Mouse (Mus musculus): ENCODE results near the gene Dapk2. TPM values are rescaled to one million over a fixed set of nuclear protein-coding genes. Genes with fewer than 3 reads are reported as not detected.

Dapk2 gene
- polyA plus RNA-seq, 1 experiment from 2014 or later: 4.4 TPM

DNA sequence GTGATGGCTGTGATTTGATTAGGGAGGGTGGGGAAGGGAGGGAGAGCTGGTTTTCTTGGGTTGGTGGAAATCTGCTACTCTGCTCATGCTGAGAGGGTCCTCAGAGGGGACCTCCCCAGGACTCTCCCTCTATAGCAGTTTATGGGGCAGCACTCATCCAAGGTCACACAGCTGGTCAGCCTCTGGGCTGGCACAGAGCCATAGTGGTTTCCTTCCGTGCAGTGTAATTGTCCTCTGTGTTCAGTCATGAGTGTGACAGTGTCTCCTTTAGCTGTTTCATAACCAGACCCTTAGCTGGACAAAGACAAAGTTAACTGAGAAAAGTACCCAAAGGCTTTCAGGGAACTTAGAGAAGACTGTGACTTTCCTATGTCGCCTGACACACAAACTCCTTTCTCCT lies 103.7 kb downstream of the Dapk2 start:
- H3K4me2 ChIP-seq (ENCODE audit: low read length): no peak overlapping the region
- H3K4me1 ChIP-seq (replicated peaks; ENCODE audit: control insufficient read depth, insufficient read depth, low read length): no peaks in the 10 kb centered on the region
- H3K9ac ChIP-seq (ENCODE audit: low read length): no peak overlapping the region
- H3K9me3 ChIP-seq (ENCODE audit: control insufficient read depth, low read length): no peaks in the 10 kb centered on the region
- no peaks in the 10 kb centered on the region for H3K36me3 ChIP-seq (ENCODE audit: control insufficient read depth, insufficient read depth, low read length)
- DNase-seq (ENCODE audit: low spot score) (no peak), ATAC-seq (replicated peaks; ENCODE audit: low FRiP score, low TSS enrichment, low read depth) (no peak)
- no peak overlapping the region for H3K27ac ChIP-seq (ENCODE audit: low read depth)
- 68% methylated on average over 2 of the region's 2 CpGs for WGBS
- no peaks in the 10 kb centered on the region for H3K27me3 ChIP-seq (replicated peaks; ENCODE audit: control insufficient read depth, insufficient read depth, low read length)
- no peak overlapping the region for H3K4me3 ChIP-seq (ENCODE audit: low read depth, low read length)

GRCm38 (mm10) chr9:66263701-66264100 lies 105.7 kb downstream of the Dapk2 start:
- Histone ChIP-seq H3K27me3 (replicated peaks; ENCODE audit: control insufficient read depth, insufficient read depth, low read length) (no peaks in the 10 kb centered on the region), H3K4me2 (ENCODE audit: low read length) (no peak overlapping the region), H3K36me3 (ENCODE audit: control insufficient read depth, insufficient read depth, low read length) (no peaks in the 10 kb centered on the region), H3K4me3 (ENCODE audit: low read depth, low read length) (no peak overlapping the region), H3K27ac (ENCODE audit: low read depth) (no peak overlapping the region), H3K9me3 (ENCODE audit: control insufficient read depth, low read length) (no peaks in the 10 kb centered on the region), H3K4me1 (replicated peaks; ENCODE audit: control insufficient read depth, insufficient read depth, low read length) (no peaks in the 10 kb centered on the region), H3K9ac (ENCODE audit: low read length) (no peak overlapping the region)
- WGBS: 86% methylated on average over 2 of the region's 2 CpGs
- ATAC-seq (replicated peaks; ENCODE audit: low FRiP score, low TSS enrichment, low read depth) (no peak), DNase-seq (ENCODE audit: low spot score) (no peak)

GRCm38 (mm10) chr9:66265645-66266044 lies 107.6 kb downstream of the Dapk2 start:
- Histone ChIP-seq H3K27ac (ENCODE audit: low read depth) (no peak overlapping the region), H3K27me3 (replicated peaks; ENCODE audit: control insufficient read depth, insufficient read depth, low read length) (no peaks in the 10 kb centered on the region), H3K36me3 (ENCODE audit: control insufficient read depth, insufficient read depth, low read length) (no peaks in the 10 kb centered on the region), H3K9ac (ENCODE audit: low read length) (no peak overlapping the region), H3K4me2 (ENCODE audit: low read length) (no peak overlapping the region), H3K4me1 (replicated peaks; ENCODE audit: control insufficient read depth, insufficient read depth, low read length) (no peaks in the 10 kb centered on the region), H3K9me3 (ENCODE audit: control insufficient read depth, low read length) (no peaks in the 10 kb centered on the region), H3K4me3 (ENCODE audit: low read depth, low read length) (no peak overlapping the region)
- no peak for ATAC-seq (replicated peaks; ENCODE audit: low FRiP score, low TSS enrichment, low read depth)
- DNase-seq (ENCODE audit: low spot score): no peak
- 47% methylated on average over 2 of the region's 2 CpGs for WGBS

GRCm38 (mm10) chr9:66266237-66267170 lies 108.5 kb downstream of the Dapk2 start:
- Histone ChIP-seq H3K27me3 (replicated peaks; ENCODE audit: control insufficient read depth, insufficient read depth, low read length) (no peaks in the 10 kb centered on the region), H3K4me2 (ENCODE audit: low read length) (no peak overlapping the region), H3K9me3 (ENCODE audit: control insufficient read depth, low read length) (no peaks in the 10 kb centered on the region), H3K27ac (ENCODE audit: low read depth) (no peak overlapping the region), H3K36me3 (ENCODE audit: control insufficient read depth, insufficient read depth, low read length) (no peaks in the 10 kb centered on the region), H3K4me1 (replicated peaks; ENCODE audit: control insufficient read depth, insufficient read depth, low read length) (no peaks in the 10 kb centered on the region), H3K9ac (ENCODE audit: low read length) (no peak overlapping the region), H3K4me3 (ENCODE audit: low read depth, low read length) (no peak overlapping the region)
- ATAC-seq (replicated peaks; ENCODE audit: low FRiP score, low TSS enrichment, low read depth) (0 out of 2 replicates have a peak, but pooled peaks have one; percentile 50), DNase-seq (ENCODE audit: low spot score) (no peak)
- 67% methylated on average over 5 of the region's 5 CpGs for WGBS

GRCm38 (mm10) chr9:66268804-66269203 lies 110.8 kb downstream of the Dapk2 start:
- H3K36me3 ChIP-seq (ENCODE audit: control insufficient read depth, insufficient read depth, low read length): no peaks in the 10 kb centered on the region
- H3K4me3 ChIP-seq (ENCODE audit: low read depth, low read length): no peak overlapping the region
- no peak overlapping the region for H3K9ac ChIP-seq (ENCODE audit: low read length)
- no peaks in the 10 kb centered on the region for H3K4me1 ChIP-seq (replicated peaks; ENCODE audit: control insufficient read depth, insufficient read depth, low read length)
- no peaks in the 10 kb centered on the region for H3K9me3 ChIP-seq (ENCODE audit: control insufficient read depth, low read length)
- no peak for ATAC-seq (replicated peaks; ENCODE audit: low FRiP score, low TSS enrichment, low read depth)
- no peak for DNase-seq (ENCODE audit: low spot score)
- 65% methylated on average over 4 of the region's 4 CpGs for WGBS
- no peak overlapping the region for H3K27ac ChIP-seq (ENCODE audit: low read depth)
- no peaks in the 10 kb centered on the region for H3K27me3 ChIP-seq (replicated peaks; ENCODE audit: control insufficient read depth, insufficient read depth, low read length)
- no peak overlapping the region for H3K4me2 ChIP-seq (ENCODE audit: low read length)

GRCm38 (mm10) chr9:66270038-66270437 lies 112.0 kb downstream of the Dapk2 start:
- 76% methylated on average over 4 of the region's 4 CpGs for WGBS
- no peak overlapping the region for H3K27ac ChIP-seq (ENCODE audit: low read depth)

GRCm38 (mm10) chr9:66271726-66272125 lies 113.7 kb downstream of the Dapk2 start:
- no peak overlapping the region for H3K27ac ChIP-seq (ENCODE audit: low read depth)
- H3K27me3 ChIP-seq (replicated peaks; ENCODE audit: control insufficient read depth, insufficient read depth, low read length): no peaks in the 10 kb centered on the region
- no peak overlapping the region for H3K4me2 ChIP-seq (ENCODE audit: low read length)
- H3K4me3 ChIP-seq (ENCODE audit: low read depth, low read length): no peak overlapping the region
- H3K9ac ChIP-seq (ENCODE audit: low read length): no peak overlapping the region
- H3K4me1 ChIP-seq (replicated peaks; ENCODE audit: control insufficient read depth, insufficient read depth, low read length): peaks cover 18% of the 10 kb centered on the region
- no peak for DNase-seq (ENCODE audit: low spot score)
- H3K36me3 ChIP-seq (ENCODE audit: control insufficient read depth, insufficient read depth, low read length): no peaks in the 10 kb centered on the region
- no peak for ATAC-seq (replicated peaks; ENCODE audit: low FRiP score, low TSS enrichment, low read depth)
- 35% methylated on average over 5 of the region's 5 CpGs for WGBS
- no peaks in the 10 kb centered on the region for H3K9me3 ChIP-seq (ENCODE audit: control insufficient read depth, low read length)

More at GRCm38 (mm10) chr9:66270038-66270437, 112.0 kb downstream of the Dapk2 start:
- no peak for DNase-seq (ENCODE audit: low spot score)
- H3K9me3 ChIP-seq (ENCODE audit: control insufficient read depth, low read length): no peaks in the 10 kb centered on the region
- no peak for ATAC-seq (replicated peaks; ENCODE audit: low FRiP score, low TSS enrichment, low read depth)
- peaks cover 2% of the 10 kb centered on the region for H3K4me1 ChIP-seq (replicated peaks; ENCODE audit: control insufficient read depth, insufficient read depth, low read length)
- no peak overlapping the region for H3K4me3 ChIP-seq (ENCODE audit: low read depth, low read length)
- no peaks in the 10 kb centered on the region for H3K27me3 ChIP-seq (replicated peaks; ENCODE audit: control insufficient read depth, insufficient read depth, low read length)
- no peak overlapping the region for H3K4me2 ChIP-seq (ENCODE audit: low read length)
- H3K36me3 ChIP-seq (ENCODE audit: control insufficient read depth, insufficient read depth, low read length): no peaks in the 10 kb centered on the region
- no peak overlapping the region for H3K9ac ChIP-seq (ENCODE audit: low read length)

GRCm38 (mm10) chr9:66273632-66274031 lies 115.6 kb downstream of the Dapk2 start:
- 84% methylated on average over 1 of the region's 1 CpGs for WGBS
- Histone ChIP-seq H3K4me1 (replicated peaks; ENCODE audit: control insufficient read depth, insufficient read depth, low read length) (peaks cover 23% of the 10 kb centered on the region), H3K27me3 (replicated peaks; ENCODE audit: control insufficient read depth, insufficient read depth, low read length) (no peaks in the 10 kb centered on the region), H3K4me2 (ENCODE audit: low read length) (no peak overlapping the region), H3K4me3 (ENCODE audit: low read depth, low read length) (no peak overlapping the region), H3K9ac (ENCODE audit: low read length) (no peak overlapping the region), H3K36me3 (ENCODE audit: control insufficient read depth, insufficient read depth, low read length) (no peaks in the 10 kb centered on the region), H3K27ac (ENCODE audit: low read depth) (no peak overlapping the region), H3K9me3 (ENCODE audit: control insufficient read depth, low read length) (no peaks in the 10 kb centered on the region)
- no peak for ATAC-seq (replicated peaks; ENCODE audit: low FRiP score, low TSS enrichment, low read depth)
- no peak for DNase-seq (ENCODE audit: low spot score)

DNA sequence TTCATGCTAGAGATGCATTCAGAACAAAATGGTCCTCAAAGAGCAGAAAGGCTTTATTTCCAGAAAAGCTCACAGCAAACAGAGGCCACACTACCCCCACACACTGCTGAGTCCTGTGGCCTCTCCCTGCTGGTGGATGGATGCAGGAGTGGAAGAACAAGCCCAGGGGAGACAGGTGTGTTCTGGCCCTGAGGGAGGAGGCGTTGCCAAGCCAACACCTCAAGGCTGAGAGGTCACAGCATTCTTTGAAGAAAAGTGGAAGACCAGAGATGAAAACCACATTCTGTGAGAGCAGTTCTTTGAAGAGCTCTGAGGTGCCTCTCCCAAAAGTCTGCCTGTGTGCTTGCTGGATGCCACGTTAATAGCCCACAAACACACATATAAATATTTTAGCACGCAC lies 116.6 kb downstream of the Dapk2 start:
- 46% methylated on average over 3 of the region's 3 CpGs for WGBS
- ATAC-seq (replicated peaks; ENCODE audit: low FRiP score, low TSS enrichment, low read depth) (no peak), DNase-seq (ENCODE audit: low spot score) (no peak)
- Histone ChIP-seq H3K27ac (ENCODE audit: low read depth) (peak overlapping the region; percentile 86; the same call in 1 of the 2 replicates), H3K4me3 (ENCODE audit: low read depth, low read length) (no peak overlapping the region), H3K27me3 (replicated peaks; ENCODE audit: control insufficient read depth, insufficient read depth, low read length) (no peaks in the 10 kb centered on the region), H3K4me1 (replicated peaks; ENCODE audit: control insufficient read depth, insufficient read depth, low read length) (peaks cover 26% of the 10 kb centered on the region), H3K9me3 (ENCODE audit: control insufficient read depth, low read length) (no peaks in the 10 kb centered on the region), H3K36me3 (ENCODE audit: control insufficient read depth, insufficient read depth, low read length) (no peaks in the 10 kb centered on the region), H3K4me2 (ENCODE audit: low read length) (no peak overlapping the region; the same call in 1 of the 2 replicates), H3K9ac (ENCODE audit: low read length) (no peak overlapping the region)
